Mouse (Mus musculus) thymus, adult 2 months (tissue): Measurements from ENCODE around the gene Vrk2.

Experiments
- CTCF ChIP-seq: fragments of 200-500 bp; IDR thresholded peaks from 2 replicates; pipeline ENCODE4 v1.5.1; 2012; ENCODE audit warnings: mild to moderate bottlenecking, control low read depth, low read length, moderate library complexity, borderline replicate concordance; ENCODE audit not compliant: control insufficient read depth, poor library complexity, insufficient read depth; ENCODE audit errors: extremely low read depth
- POLR2A ChIP-seq: fragments of 200-500 bp; IDR thresholded peaks from 2 replicates; pipeline ENCODE4 v1.6.1; 2012; ENCODE audit warnings: mild to moderate bottlenecking, low read length, control low read depth, moderate library complexity; ENCODE audit not compliant: control insufficient read depth, poor library complexity, insufficient read depth; ENCODE audit errors: extremely low read depth

DNA sequence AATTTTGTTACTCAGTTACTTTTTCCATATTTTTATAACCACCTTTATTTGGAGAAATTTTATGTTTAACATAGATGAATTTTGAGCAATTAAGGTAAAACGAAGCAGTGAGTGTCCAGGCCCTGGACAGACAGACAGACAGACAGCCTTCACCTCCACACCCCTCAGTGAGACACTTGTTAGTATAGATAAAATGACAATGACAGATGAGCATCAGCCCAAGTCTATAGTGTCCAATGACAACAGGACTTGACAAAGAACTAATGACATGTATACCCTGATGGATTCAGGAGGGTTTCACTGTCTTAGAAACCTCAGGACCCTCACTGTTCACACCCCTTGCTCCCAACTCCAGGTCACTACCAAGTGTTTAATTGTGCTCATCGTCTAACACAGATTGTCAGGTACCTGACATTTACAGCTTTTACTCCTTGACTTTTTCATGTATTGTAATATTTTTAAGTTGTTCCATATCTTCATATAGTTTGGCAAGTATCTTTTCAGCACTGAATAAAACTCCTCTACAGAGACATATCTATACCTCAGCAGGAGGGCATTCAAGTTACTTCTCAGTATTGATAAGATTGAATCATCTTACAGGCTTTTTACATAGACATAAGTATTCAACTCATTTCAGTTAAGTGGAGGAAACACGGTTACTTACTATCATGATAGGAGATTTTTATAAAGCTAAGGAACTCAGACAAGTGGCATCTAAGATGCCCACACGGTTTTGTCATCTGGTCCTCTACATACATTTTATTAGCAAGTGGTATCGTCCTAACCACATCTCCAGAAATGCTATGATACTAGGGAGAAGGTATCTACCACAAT is 60.6 kb downstream of the Vrk2 start:
- TF ChIP-seq CTCF (no peak), POLR2A (no peak)
